Mouse (Mus musculus) olfactory bulb, adult 2 months (tissue): ENCODE measurements at regions not wholly inside any gene's neighbourhood (a gene's known extent, or its start where the extent isn't known, plus 50 kb on each side); places are given as distances from the start of the nearest gene placed in this dataset.

Experiments used
- CTCF ChIP-seq: fragments of 200-500 bp; IDR thresholded peaks from 2 replicates; pipeline ENCODE4 v1.5.1; 2012; ENCODE audit warnings: low read depth, mild to moderate bottlenecking, low read length, moderate library complexity; ENCODE audit not compliant: insufficient read depth
- POLR2A ChIP-seq: fragments of 200-500 bp; IDR thresholded peaks from 2 replicates; pipeline ENCODE4 v1.6.1; 2012; ENCODE audit warnings: mild to moderate bottlenecking, low read depth, low read length, moderate library complexity; ENCODE audit not compliant: insufficient read depth

- TF ChIP-seq CTCF (no peak), POLR2A (no peak)
Measured at GRCm38 (mm10) chr15:62267536-62267935, 1344.7 kb upstream of the A1bg start.
